Comparison of ENCODE assay signal across 26 mouse cellular contexts in the genomic region with DNA sequence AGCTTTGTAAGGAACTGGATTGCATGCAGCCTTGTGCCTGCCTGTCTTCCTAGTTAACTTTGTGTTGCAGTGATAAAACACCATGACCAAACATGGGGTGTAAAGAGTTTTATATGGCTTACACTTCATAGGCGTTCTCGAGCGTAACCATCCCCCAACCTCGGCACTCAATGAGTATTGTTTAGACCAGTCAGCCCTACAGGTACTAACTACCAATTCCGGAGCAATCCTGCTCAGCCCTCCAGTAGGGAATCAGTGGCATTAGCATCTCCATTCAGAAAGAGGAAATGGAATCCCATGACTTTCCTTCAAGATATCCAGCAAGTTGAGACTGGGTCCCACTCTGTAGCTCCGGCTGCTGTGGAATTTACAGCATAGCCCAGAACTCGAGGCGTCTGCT.
A peak's percentile ranks its signal among the peaks of the same experiment; 100 is the strongest.
DNase-seq lines count a peak whose midpoint lies in the region; ATAC-seq lines count a peak whose summit lies in the region.
"Had no signal": no experiment of that assay in that cellular context is flagged by ENCODE, and none has a peak within 500 bp of the region (broad histone marks: within the 10 kb centered on the region; RNA-seq: fewer than 3 reads in every experiment).

No protein-coding gene starts in this region.

- no peak overlapping the region for H3K4me2 ChIP-seq in heart, embryonic 12.5 days
- H3K4me2 ChIP-seq: embryonic facial prominence, embryonic 12.5 days; embryonic facial prominence, embryonic 15.5 days; heart, embryonic 13.5 days; hindbrain, embryonic 15.5 days; intestine, embryonic 15.5 days had no signal

- no peaks in the 10 kb centered on the region for H3K9me3 ChIP-seq in heart, embryonic 12.5 days (replicated peaks)
- H3K9me3 ChIP-seq: embryonic facial prominence, embryonic 12.5 days; embryonic facial prominence, embryonic 15.5 days; G1E; heart, embryonic 13.5 days; hindbrain, embryonic 15.5 days; intestine, embryonic 15.5 days had no signal

- no peaks in the 10 kb centered on the region for H3K27me3 ChIP-seq in heart, embryonic 12.5 days (replicated peaks)
- H3K27me3 ChIP-seq: embryonic facial prominence, embryonic 12.5 days; embryonic facial prominence, embryonic 15.5 days; heart, embryonic 13.5 days; hindbrain, embryonic 15.5 days; intestine, embryonic 15.5 days; Patski had no signal

- no peak for ATAC-seq in heart, embryonic 12.5 days (ENCODE audit: insufficient number of reproducible peaks, low FRiP score)
- ATAC-seq: forebrain, embryonic 14.5 days; forebrain, postnatal 0 days; intestine, embryonic 15.5 days; Patski had no signal

- 84% methylated on average over 8 of the region's 8 CpGs for WGBS in heart, embryonic 12.5 days

- no peak overlapping the region for H3K4me3 ChIP-seq in heart, embryonic 12.5 days
- H3K4me3 ChIP-seq: embryonic facial prominence, embryonic 12.5 days; embryonic facial prominence, embryonic 15.5 days; gastrocnemius, adult 2 months; heart, embryonic 13.5 days; hindbrain, embryonic 15.5 days; intestine, embryonic 15.5 days had no signal

- no peak overlapping the region for H3K27ac ChIP-seq in heart, embryonic 12.5 days (ENCODE audit: poor library complexity, severe bottlenecking)
- H3K27ac ChIP-seq: embryonic facial prominence, embryonic 12.5 days; embryonic facial prominence, embryonic 15.5 days; gastrocnemius, adult 2 months; heart, embryonic 13.5 days; hindbrain, embryonic 15.5 days; intestine, embryonic 15.5 days had no signal

- no peaks in the 10 kb centered on the region for H3K4me1 ChIP-seq in heart, embryonic 12.5 days (replicated peaks)
- H3K4me1 ChIP-seq: embryonic facial prominence, embryonic 12.5 days; embryonic facial prominence, embryonic 15.5 days; heart, embryonic 13.5 days; hindbrain, embryonic 15.5 days; intestine, embryonic 15.5 days had no signal

- H3K36me3 ChIP-seq in heart, embryonic 12.5 days = no peaks in the 10 kb centered on the region
- H3K36me3 ChIP-seq: embryonic facial prominence, embryonic 12.5 days; embryonic facial prominence, embryonic 15.5 days; G1E; heart, embryonic 13.5 days; hindbrain, embryonic 15.5 days; intestine, embryonic 15.5 days had no signal

- DNase-seq in heart, adult 11 months = peak; percentile 35
- DNase-seq in ES-CJ7 (ENCODE audit: low read depth, low spot score) (peak; percentile 99), WW6 (ENCODE audit: low read depth, low spot score) (peak; percentile 87)
- DNase-seq in lung, postnatal 4 days = no peak
- no peak for DNase-seq in adrenal gland, adult 8-10 months
- DNase-seq: adrenal gland, postnatal 14 days; cerebellum, adult 11 months; cerebellum, adult 2 months; cerebellum, adult 9-11 months; cerebellum, postnatal 25 days; forebrain, postnatal 0 days; gastrocnemius, adult 2 months; gastrocnemius, postnatal 14 days; heart, adult 18-20 months; heart, postnatal 14 days; heart, postnatal 4 days; kidney, adult 11 months had no signal

- no peak overlapping the region for H3K9ac ChIP-seq in heart, embryonic 12.5 days
- H3K9ac ChIP-seq: embryonic facial prominence, embryonic 12.5 days; embryonic facial prominence, embryonic 15.5 days; forebrain, postnatal 0 days; heart, embryonic 13.5 days; hindbrain, embryonic 15.5 days; intestine, embryonic 15.5 days had no signal

Comparison
In these comparisons a context has a peak if more than half of its experiments do, and no peak if none do; other contexts are left out.
1. DNase-seq: peak in heart, adult 11 months (single experiment), ES-CJ7 (single experiment) and WW6 (single experiment); none in lung, postnatal 4 days (0 of 2) and adrenal gland, adult 8-10 months (single experiment).